Mouse (Mus musculus): ENCODE measurements around the gene Clcn1.

The Clcn1 gene

DNA sequence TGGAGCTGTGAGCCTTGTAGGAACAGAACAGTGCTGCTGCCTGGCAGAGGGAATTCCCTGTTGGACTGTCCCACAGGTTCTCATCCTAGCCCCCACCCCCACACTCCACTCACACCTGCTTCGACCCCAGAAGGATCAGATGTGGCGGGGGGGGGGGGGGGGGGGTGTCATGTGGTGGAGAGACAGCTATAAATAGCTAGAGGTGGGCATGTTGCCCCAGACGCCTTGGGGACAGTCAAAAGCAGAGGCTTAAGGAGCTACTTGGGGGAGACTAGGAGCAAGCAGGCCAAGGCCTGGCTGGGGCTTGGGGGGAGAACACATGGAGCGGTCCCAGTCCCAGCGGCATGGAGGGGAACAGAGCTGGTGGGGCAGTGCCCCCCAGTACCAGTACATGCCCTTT, at the start of gene Clcn1:
TSS of gene Clcn1 (plus strand) at position 238 of the 400 bp plus-strand sequence.
- no peak for DNase-seq (ENCODE audit: low read depth, low spot score)

DNA sequence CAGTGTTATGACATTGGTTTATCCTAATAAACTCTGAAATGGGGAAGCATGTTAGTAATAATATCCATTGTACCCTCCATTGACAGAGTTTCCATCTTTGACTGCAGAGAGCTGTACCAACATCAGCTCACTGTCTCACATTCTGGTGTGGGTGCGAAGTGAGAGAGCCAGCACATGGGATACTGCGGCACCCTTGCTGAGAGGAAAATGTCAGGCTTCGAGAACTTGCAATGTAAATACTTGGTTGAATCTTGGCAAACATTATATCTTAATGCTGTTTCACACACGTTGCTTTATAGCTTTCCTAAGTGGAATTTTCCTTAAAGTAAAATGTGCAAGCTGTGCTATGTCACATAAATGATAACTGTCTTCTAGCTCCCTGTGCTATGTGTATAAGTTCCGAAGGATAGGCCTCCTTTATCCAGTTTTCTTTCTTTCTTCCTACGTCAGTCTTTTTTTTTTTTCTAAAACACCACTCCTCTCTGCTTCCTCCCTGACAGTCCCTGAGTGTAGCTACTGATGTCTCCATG, 49.1 kb upstream of the Clcn1 start:
- no peak for DNase-seq (ENCODE audit: low read depth, low spot score)

DNA sequence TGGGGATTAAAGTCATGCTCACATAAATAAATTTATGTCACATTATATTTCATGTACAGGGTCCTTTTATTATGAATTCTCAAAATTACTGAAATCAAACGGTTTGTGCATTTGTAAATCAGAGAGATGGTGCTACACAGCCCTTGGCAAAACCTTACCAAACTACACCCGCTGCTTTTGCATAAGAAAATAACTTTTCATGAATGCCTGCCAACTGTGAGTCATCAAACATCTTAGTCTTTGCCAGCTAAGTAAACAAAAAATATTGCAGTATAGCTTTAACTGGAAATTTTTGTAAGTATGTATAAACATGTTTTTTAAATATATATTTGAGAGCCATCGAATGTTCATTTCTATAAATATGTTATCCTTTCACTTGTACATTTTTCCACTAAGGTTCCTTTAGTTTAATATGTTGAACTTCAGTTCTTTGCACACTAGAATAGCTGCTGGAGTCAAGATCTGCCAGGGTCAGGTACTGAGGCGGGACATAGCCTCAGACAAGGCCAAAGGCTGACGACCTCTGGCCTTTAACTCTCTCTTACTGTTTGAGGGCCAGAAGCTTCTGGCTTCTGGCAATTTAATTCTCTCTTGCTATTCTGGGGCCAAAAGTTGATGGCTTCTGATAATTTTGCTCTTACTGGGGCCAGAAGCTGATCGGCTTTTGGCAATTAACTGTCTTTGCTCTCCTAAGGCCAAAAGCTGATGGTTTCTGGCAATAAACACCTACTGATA, 45.0 kb upstream of the Clcn1 start:
- DNase-seq (ENCODE audit: low read depth, low spot score) = no peak

DNA sequence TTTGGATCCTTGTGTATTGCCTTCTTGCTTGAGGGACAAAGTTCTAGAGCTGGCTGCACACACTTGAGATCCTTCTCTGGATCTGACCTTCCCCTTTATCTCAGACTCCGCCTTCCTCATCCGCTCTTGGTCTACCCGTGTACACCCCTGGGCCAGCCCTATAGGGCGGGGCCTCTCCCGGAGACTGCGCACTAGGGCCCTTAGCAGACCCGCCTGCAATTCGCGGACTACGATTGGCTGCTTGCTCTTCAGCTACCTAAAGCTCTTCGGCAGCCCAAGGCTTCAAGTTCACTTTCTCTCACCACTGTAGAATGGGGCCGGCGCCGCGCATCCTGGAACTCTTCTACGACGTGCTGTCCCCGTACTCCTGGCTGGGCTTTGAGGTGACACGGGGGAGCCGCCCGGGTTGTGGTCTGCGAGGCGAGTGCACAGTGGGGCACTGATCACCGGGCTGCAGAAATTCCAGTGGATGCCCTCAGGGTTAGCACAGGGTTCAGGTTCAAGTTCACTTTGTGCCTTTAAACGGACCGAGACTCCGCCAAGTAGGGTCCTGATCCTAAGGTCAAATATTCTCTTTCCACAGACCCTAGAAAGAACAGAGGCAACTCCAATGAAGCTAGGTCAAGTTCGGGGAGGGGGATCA, 40.7 kb upstream of the Clcn1 start, which contains the start of gene Gstk1:
TSS of gene Gstk1 (plus strand) at position 225 of the 643 bp plus-strand sequence.
- DNase-seq (ENCODE audit: low read depth, low spot score) = peak; percentile 63

DNA sequence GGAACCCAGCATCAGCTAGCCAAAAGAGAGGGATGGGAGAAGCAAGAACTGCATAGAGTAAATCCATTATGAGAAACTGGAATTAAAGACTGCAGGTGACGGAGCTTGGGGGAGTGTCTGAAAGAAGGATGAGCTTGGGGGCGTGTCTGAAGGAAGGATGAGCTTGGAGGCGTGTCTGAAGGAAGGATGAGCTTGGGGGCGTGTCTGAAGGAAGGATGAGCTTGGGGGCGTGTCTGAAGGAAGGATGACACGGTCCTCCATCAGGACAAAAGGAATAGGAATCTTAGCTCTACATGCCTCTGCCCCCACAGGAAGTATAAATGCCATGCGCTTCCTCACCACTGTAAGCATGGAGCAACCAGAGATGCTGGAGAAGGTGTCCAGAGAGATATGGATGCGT, 39.3 kb upstream of the Clcn1 start:
- DNase-seq (ENCODE audit: low read depth, low spot score) = no peak

DNA sequence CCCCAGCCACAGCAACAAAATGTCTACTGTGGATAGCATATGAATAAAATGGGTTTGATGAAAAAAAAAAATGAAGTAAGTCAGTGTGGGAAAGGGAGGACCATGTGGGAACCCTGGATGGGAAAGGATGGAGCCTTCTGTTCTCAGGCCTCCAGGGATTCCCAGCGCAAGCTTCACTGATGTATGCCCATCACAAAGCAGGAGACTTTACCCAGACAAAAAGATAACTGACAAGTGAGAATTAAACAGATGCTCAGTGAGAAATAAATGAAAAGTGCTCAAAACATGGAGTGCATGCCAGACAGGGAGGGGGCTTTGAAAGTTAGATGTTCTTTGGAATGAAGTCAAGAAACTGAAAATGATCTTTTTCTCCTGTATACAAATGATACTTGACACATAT, 38.5 kb upstream of the Clcn1 start:
- DNase-seq (ENCODE audit: low read depth, low spot score) = no peak

DNA sequence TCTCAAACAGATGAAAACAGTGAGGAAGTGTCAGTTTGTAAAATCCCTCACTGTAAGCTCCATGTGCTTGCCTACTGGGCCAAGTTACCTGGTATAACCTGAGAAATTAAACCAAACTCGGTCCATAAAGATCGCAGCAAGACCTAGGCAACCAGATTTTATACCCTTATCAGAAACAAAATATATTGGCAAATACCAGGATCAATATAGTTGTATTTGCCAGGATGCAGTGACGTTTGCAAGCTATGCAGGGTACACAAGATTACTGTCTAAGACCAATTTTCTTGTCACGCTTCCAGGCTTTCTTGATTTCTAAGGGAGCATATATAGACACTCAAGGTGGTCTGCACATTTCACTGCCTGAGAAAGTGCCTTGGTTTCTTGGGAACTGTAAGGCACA, 34.7 kb upstream of the Clcn1 start:
- no peak for DNase-seq (ENCODE audit: low read depth, low spot score)

DNA sequence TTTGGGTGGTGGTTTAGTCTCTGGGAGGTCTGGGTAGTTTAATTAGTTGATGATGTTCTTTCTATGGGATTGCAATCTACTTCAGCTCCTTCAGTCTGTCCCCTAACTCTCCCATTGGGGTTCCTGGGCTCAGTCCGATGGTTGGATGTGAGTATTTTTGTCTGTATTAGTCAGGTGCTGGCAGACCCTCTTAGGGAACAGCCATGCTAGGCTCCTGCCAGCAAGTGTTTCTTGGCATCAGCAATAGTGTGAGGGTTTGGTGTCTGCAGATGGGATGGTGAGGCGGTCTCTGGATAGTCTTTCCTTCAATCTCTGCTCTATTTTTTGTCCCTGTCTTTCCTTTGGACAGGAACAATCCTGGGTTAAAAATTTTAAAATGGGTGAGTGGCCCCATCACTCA, 33.4 kb upstream of the Clcn1 start:
- DNase-seq (ENCODE audit: low read depth, low spot score) = no peak

DNA sequence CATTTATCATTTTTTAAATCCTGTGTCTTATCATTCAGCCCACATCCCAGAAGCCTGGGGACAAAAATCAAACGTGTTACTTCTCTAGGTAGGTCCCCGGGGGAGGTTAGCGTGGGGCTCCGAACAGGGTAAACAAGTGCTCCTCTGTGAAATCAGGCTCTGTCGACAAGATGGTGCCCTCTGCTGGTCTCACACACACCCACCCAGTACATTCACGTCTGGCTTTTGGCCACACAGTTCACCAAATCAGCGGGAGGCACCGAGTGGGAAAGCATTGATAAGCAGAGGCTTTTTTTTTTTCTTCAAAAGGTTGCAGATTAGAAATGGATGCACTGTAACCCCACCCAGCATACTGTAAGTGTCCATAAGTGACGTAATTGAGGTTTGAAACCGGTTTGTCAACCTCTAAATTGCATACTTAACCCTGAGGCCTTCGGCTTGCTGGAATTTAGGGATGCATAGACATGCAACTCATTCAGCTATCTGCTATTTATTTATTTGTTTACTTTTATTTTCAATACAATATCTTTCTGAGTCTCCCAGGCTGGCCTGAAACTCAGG, 29.1 kb upstream of the Clcn1 start:
- DNase-seq (ENCODE audit: low read depth, low spot score) = no peak

DNA sequence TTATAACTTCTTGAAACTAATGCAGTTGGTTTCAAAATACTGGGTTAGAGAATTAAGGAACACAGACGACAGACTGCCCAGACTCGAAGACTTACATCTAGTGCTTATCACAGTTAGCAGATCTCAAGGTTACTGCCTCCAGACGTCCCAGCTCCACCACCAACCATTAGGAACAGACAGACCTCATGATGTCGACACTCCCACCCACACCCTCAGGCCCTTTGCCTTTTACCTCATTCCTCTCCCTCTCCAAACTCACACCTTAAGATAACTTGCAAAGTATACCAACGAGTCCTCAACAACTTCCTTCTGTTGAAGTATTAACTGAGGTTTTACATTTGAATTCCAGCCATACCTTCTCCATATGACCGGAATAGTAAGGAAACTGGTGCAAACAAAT, 26.1 kb upstream of the Clcn1 start:
- no peak for DNase-seq (ENCODE audit: low read depth, low spot score)

DNA sequence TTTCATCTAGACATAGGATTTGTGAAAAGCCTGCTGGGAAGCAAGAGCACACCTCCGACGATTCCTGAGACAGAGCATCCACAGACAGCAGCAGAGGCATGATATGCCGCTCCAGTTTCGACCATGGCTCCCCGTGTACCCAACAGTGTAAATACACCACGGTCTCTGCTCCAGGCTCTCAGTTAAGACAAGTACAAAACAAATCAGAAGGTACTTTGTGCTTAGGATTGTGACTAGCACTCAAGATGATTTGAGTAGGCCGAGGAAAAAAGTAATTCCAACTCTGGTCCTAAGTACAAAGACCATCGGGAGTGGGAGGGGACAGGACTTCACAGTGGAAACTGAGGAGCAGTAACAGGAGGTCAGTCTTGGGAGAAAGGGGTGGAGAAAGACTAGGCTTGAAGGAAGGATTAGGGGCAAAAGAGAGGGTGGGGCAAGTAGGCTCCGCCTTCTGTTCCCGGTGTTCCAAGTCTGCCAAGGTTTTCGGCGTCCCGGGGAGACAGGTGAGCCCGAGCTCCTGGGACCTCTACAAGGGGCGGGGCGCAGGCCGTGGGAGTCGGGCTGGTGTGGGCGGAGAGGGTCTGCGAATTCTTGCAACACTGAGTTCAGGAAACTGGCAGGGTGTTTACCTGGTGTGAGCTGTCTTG, 24.8 kb upstream of the Clcn1 start, which contains the start of gene Tmem139:
TSS of gene Tmem139 (plus strand) at position 447 of the 647 bp plus-strand sequence.
- DNase-seq (ENCODE audit: low read depth, low spot score) = no peak

DNA sequence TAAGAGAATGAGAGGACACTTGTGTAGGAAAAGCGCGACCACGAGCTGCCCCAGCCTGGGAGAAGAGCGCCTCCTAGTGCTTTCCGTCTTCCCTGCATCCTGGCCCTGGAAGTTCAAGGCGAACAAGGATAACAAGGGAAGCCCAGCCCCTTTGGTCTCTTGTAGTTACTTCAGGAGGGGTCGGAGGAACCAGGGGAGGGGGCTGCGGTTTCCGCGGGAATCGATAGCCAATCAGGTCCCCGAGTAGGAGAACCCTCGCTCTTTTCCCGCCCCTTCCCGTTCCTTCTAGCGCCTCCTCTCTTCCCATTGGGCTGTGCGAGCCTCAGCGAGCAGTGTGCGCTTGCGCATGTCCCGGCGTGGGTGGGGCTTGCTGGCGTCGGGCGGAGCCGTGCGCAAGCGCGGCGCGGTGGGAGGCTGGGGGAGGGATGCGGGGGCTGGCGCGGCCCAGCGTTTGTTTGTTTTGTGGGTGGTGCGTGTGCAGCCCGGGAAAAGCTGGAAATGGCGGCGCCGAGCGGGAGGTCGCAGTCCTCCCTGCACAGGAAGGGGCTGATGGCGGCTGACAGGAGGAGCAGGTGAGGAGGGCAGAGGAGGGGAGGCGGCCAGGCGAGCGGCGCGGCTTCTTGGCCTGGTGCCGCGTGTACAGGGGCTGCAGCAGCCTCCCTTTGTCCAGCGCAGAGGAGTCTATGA, 21.7 kb upstream of the Clcn1 start, which contains the start of gene Casp2:
TSS of gene Casp2 (plus strand) at position 360 of the 687 bp plus-strand sequence.
- peak; percentile 95 for DNase-seq (ENCODE audit: low read depth, low spot score)

DNA sequence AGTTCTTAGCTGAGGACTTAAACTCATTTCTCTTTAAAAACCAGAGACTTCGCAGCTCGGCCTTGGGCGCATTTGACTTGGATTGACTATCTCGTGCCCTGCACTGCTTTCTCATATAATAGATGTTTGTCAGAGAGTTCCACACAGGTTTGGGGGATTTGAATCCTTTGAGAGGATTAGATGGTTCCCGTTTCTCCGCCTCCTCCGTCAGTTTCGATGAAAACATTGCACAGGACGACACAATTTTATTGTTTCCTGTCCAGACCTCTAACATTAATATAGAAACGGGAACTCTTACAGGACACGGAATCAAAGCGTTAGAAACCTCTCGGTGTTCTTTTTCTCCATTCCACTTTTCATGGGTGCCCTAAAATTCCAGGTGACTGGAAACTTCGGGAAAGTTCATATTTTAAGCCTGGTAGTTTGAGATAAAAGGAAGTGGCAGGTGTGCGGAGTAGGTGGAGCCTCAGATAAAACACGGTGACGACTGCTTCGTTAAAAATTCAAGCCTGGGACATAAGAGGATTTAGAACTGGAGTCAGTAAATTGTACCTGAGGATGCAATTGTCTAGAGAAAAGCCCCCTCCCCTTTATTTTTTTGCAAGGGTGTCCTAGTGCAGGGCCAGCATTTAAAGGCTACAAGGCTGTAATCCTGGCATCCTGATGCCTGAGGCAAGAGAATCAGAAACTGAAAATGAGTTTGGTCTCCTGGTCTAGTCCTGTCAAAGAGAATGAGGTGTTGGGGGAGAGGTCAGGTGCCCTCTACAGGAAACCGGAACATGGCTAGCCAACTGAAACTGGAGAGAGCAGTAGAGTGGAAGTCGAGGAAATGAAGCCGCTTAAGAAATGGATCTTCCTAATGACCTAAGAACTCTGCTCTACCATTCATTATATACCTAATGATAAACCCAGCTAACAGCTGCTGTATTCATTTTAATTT, 20.8 kb upstream of the Clcn1 start:
- no peak for DNase-seq (ENCODE audit: low read depth, low spot score)

DNA sequence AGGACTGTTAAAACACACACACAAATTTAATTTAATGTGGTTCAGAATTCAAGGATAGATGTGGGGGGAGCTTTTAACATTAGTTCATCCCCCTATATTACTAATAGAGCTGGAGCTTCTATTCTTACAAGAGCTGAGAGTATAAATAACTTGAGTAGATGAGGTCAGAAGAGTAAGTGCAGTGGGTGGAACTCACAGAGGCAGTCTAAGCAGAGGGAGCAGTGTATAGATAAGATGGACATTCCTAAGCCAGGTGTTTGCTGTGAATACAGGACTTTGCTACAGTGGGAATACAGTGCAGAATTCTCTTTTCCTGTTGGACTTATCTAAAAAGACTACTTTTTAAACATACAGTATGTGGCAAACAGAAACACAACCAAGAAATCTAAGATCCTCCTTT, 15.7 kb upstream of the Clcn1 start:
- no peak for DNase-seq (ENCODE audit: low read depth, low spot score)

DNA sequence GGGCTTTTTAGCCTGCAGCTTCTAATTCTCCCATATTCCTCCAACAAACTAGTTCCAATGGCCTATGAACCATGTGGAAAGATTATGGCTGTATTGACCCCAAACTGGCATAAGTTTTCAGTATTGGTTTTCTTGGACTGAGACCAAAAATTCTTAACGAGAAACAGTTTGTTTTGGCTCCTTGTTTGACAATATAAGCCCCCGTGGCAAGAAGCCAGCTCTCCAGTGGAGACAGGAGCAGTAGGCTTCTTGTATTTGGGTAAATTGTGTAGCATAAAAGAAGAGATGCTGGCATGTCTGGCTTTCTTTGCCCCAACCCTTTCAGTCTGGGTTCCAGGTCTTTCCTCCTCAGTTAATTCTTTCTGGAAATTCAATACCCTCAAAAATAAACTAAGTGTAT, 10.3 kb upstream of the Clcn1 start:
- no peak for DNase-seq (ENCODE audit: low read depth, low spot score)

DNA sequence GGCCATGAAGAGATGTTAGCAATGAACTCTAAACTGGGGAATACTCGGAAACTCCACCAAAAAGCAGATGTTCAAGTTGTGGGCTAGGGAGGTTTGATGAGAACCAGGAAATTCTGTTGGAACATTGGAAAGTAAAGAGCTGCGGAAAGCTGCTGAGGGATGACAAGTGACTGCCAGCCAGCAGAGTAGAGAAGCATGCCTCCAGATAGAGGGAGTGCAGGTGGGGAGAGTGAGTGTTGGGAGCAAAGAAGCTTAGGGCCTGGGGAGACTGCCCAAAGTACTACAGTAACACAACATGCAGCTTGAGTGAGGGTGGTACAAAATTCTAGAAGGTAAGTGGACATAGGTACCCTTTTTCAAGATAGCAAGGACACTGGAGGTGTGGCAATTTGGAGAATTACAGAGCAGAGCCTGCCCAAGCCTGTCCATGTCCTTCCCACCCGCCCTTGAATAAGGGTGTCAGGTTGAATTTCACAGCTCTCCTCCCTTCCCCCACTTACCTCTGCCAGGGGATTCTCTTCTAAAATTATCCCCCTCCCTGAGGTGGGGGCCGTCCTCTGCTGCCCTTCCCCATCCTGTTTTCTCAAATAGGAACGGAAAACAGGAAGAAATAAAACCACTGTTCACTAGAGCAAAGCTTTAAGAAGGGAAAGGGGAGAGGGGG, 3.5 kb upstream of the Clcn1 start:
- DNase-seq (ENCODE audit: low read depth, low spot score) = no peak

DNA sequence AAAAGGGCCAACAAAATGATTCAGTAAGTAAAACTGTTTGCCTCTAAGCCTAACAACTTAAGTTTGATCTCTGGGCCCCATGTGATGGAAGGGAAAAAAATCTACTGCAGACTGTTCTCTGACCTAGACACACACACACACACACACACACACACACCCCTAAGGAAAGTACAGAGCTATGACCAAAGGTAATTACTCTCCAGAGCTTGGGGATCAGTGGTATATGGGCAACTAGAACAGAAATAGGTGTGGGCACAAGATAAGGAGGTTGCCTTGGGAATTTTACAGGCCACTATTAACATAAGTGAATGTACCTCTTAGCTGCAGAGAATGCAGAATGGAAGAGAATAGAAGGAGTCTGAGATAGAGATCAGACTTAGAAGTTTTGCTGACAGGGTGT, 1.1 kb downstream of the Clcn1 start:
- no peak for DNase-seq (ENCODE audit: low read depth, low spot score)

DNA sequence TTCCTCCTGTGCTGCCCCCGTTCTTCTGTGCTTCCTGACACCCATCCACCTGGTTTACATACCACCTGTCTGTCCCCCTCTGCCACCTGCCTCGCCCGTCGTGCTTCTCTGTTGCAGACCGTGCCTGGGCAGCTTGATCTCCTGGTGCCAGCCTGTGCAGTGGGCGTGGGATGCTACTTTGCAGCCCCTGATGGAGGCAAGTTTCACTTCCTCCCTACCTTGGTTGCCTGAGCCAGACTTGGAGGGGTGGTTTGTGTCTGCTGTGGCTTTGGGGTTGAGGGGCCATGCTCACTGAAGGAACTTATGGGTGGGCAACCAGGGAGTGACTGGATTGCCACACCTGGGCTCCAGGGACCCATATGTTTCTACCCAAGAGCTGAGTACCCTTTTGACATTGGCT, 6.8 kb downstream of the Clcn1 start:
- no peak for DNase-seq (ENCODE audit: low read depth, low spot score)

DNA sequence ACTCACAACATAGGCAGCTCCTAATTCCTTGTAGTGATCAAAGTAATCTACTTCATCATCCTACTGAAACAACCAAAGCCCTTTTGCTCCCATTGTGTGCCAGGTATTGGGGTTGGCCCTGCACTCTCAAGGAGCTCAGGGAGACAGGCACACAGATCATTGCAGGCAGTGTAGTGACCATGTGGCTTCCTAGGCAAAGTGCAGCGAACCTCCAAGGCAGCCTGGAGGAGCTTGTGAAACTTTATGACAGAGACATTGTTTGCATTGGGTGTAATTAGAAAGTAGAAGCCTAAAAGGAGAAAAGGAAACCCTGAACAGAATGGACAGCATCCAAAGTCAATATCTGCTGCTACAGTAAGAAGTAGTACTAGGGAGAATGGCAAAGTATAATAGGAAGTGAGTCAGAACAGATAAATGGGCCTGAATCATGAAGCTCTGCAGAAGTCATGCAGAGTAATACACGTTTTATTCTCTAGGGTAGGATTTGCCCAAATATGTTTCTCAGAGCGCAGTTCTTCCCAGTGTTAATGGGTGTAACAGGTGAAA, 9.1 kb downstream of the Clcn1 start:
- DNase-seq (ENCODE audit: low read depth, low spot score) = no peak

DNA sequence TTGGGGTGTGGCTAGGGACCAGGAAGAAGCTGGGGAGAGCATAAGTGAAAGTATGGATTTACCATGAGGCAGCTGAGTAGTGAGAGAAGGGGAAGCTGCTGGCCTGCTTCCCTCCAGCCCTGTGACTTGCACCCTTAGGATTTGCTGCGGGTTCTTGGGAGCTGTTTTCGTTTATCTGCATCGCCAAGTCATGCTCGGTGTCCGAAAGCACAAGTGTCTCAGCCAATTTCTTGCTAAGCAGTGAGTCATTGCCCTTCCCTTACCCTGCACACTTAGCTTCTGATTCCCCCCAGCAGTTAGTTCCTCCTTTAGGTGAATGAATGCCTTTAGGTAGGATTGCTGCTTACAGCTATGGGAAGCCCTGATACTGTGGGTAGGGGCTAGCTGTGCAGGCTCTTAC, 12.9 kb downstream of the Clcn1 start:
- no peak for DNase-seq (ENCODE audit: low read depth, low spot score)

All from WW6 (cell line).